Mouse (Mus musculus): ENCODE measurements around the gene Esrrg. TPM values are rescaled to one million over a fixed set of nuclear protein-coding genes. Genes with fewer than 3 reads are reported as not detected.

The Esrrg gene
- total and polyA plus RNA-seq, 2 experiments, result 1.1 to 4.2 TPM

DNA sequence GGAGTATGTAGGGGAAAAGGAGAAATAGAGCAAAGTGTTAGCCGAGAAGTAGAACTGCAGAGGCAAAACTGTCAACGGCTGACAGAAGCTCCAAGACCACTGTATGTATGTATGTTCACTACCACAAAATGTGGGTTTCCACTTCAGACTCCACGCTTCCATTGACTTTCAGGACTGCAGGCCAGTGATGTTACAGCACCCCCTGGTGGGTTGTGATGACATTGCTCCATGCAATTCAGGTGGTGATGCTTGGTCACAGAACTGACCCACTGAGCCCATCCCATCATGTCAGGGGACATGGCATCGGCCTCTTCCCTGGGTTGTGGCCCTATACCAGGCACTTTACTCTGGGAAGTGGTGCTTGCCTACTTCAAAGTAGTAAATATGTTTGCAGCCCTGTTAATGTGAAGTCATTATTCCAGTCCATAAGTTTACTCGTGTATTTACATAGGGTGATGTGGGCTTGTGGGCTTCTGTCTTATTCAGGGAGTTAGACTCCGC is 517.0 kb downstream of the Esrrg start:
- Histone ChIP-seq H3K4me3 (ENCODE audit: insufficient read depth, low read depth, low read length) (no peak overlapping the region), H3K9ac (ENCODE audit: low read depth, low read length) (no peak overlapping the region), H3K36me3 (ENCODE audit: control insufficient read depth, insufficient read depth, low read length) (no peaks in the 10 kb centered on the region), H3K27ac (replicated peaks; ENCODE audit: insufficient read depth, low read depth, low read length) (no peak overlapping the region), H3K4me1 (ENCODE audit: control insufficient read depth, insufficient read depth, low read length) (no peaks in the 10 kb centered on the region; the same call in 1 of the 2 replicates), H3K79me2 (ENCODE audit: control insufficient read depth, insufficient read depth, low read length) (no peaks in the 10 kb centered on the region), H3K27me3 (ENCODE audit: control insufficient read depth, insufficient read depth, low read length) (no peaks in the 10 kb centered on the region)
- no peak for DNase-seq (ENCODE audit: extremely low read depth, low read depth, low spot score)
- 81% methylated on average over 6 of the region's 6 CpGs for WGBS
- TF ChIP-seq CTCF (IDR thresholded peaks at IDR 0.05; ENCODE audit: low read depth, low read length) (peak; percentile 42; the same call in 1 of the 2 replicates), POLR2A (IDR thresholded peaks at IDR 0.05; ENCODE audit: extremely low read depth, insufficient read depth, low read length) (no peak)

DNA sequence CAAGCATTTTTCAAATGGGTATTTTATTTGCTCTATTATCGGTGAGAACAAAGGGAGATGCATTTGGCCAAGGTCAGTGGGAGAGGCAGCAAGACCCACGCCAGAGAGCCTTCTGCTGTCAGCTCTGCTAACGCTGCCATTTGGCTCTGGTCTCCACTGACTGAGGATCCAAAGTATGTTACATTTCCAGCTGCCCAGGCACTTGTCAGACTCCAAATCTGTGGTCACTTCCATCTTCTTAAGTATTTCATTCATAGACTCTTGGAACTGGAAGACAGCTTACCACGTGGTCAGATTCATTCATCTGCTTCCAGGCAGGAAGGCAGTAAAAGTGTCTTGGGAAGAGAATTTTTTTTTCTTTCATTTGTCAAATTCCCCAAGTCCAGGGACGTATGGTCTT is 527.5 kb downstream of the Esrrg start:
- Histone ChIP-seq H3K79me2 (ENCODE audit: control insufficient read depth, insufficient read depth, low read length) (no peaks in the 10 kb centered on the region), H3K9ac (ENCODE audit: low read depth, low read length) (no peak overlapping the region), H3K27me3 (ENCODE audit: control insufficient read depth, insufficient read depth, low read length) (no peaks in the 10 kb centered on the region), H3K27ac (replicated peaks; ENCODE audit: insufficient read depth, low read depth, low read length) (no peak overlapping the region), H3K4me1 (ENCODE audit: control insufficient read depth, insufficient read depth, low read length) (no peaks in the 10 kb centered on the region), H3K36me3 (ENCODE audit: control insufficient read depth, insufficient read depth, low read length) (no peaks in the 10 kb centered on the region), H3K4me3 (ENCODE audit: insufficient read depth, low read depth, low read length) (no peak overlapping the region)
- 53% methylated on average over 5 of the region's 5 CpGs for WGBS
- no peak for DNase-seq (ENCODE audit: extremely low read depth, low read depth, low spot score)
- TF ChIP-seq POLR2A (IDR thresholded peaks at IDR 0.05; ENCODE audit: extremely low read depth, insufficient read depth, low read length), result no peak
- TF ChIP-seq CTCF (IDR thresholded peaks at IDR 0.05; ENCODE audit: low read depth, low read length), result no peak

DNA sequence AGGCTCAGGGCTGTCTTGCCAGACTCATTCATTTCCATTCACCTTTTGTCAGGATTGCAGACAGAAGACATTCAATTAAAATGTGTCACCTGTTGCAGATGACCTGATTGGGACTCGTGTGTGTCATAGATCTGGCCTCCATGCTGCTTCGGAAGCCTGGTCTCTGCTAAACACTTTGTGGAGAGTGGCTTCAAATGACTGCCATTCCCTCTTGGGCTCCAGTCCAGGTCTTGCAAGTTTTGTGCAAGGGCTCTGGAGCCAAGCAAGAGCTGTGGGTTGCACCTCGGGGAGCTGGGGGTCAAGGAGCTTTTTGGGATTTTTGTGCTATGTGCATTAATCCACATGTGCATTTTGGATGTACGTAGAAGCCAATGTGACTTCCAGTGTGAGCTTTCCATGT is 530.9 kb downstream of the Esrrg start:
- Histone ChIP-seq H3K27me3 (ENCODE audit: control insufficient read depth, insufficient read depth, low read length) (no peaks in the 10 kb centered on the region), H3K9ac (ENCODE audit: low read depth, low read length) (no peak overlapping the region), H3K4me3 (ENCODE audit: insufficient read depth, low read depth, low read length) (no peak overlapping the region), H3K36me3 (ENCODE audit: control insufficient read depth, insufficient read depth, low read length) (no peaks in the 10 kb centered on the region), H3K27ac (replicated peaks; ENCODE audit: insufficient read depth, low read depth, low read length) (no peak overlapping the region), H3K79me2 (ENCODE audit: control insufficient read depth, insufficient read depth, low read length) (no peaks in the 10 kb centered on the region), H3K4me1 (ENCODE audit: control insufficient read depth, insufficient read depth, low read length) (no peaks in the 10 kb centered on the region)
- DNase-seq (ENCODE audit: extremely low read depth, low read depth, low spot score), result no peak
- 84% methylated on average over 4 of the region's 4 CpGs for WGBS
- TF ChIP-seq CTCF (IDR thresholded peaks at IDR 0.05; ENCODE audit: low read depth, low read length) (no peak), POLR2A (IDR thresholded peaks at IDR 0.05; ENCODE audit: extremely low read depth, insufficient read depth, low read length) (no peak)

DNA sequence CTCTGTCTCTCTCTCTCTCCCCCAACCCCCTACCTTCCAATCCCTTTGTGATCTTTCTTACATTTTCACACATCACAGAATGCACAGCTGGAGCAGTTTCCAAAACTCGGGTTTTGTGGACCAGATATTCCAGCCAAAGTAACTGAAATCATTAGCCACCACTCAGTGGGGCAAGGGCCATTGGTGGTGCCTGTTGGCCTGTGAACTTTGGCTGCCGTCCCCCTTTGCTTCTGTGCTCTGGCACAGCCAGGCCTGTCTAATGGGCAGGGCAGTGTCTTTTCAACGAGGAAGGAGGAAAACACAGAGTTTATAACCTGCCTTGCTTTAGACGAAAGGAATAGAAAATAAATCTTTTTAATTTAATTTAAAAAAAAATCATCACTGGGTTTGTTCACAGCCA is 531.6 kb downstream of the Esrrg start:
- peak; percentile 81 for DNase-seq (ENCODE audit: extremely low read depth, low read depth, low spot score)
- Histone ChIP-seq H3K36me3 (ENCODE audit: control insufficient read depth, insufficient read depth, low read length) (no peaks in the 10 kb centered on the region), H3K27ac (replicated peaks; ENCODE audit: insufficient read depth, low read depth, low read length) (no peak overlapping the region), H3K79me2 (ENCODE audit: control insufficient read depth, insufficient read depth, low read length) (no peaks in the 10 kb centered on the region), H3K4me1 (ENCODE audit: control insufficient read depth, insufficient read depth, low read length) (no peaks in the 10 kb centered on the region), H3K9ac (ENCODE audit: low read depth, low read length) (no peak overlapping the region), H3K4me3 (ENCODE audit: insufficient read depth, low read depth, low read length) (no peak overlapping the region), H3K27me3 (ENCODE audit: control insufficient read depth, insufficient read depth, low read length) (no peaks in the 10 kb centered on the region)
- 24% methylated on average over 4 of the region's 4 CpGs for WGBS
- TF ChIP-seq CTCF (IDR thresholded peaks at IDR 0.05; ENCODE audit: low read depth, low read length), result no peak
- TF ChIP-seq POLR2A (IDR thresholded peaks at IDR 0.05; ENCODE audit: extremely low read depth, insufficient read depth, low read length), result no peak

DNA sequence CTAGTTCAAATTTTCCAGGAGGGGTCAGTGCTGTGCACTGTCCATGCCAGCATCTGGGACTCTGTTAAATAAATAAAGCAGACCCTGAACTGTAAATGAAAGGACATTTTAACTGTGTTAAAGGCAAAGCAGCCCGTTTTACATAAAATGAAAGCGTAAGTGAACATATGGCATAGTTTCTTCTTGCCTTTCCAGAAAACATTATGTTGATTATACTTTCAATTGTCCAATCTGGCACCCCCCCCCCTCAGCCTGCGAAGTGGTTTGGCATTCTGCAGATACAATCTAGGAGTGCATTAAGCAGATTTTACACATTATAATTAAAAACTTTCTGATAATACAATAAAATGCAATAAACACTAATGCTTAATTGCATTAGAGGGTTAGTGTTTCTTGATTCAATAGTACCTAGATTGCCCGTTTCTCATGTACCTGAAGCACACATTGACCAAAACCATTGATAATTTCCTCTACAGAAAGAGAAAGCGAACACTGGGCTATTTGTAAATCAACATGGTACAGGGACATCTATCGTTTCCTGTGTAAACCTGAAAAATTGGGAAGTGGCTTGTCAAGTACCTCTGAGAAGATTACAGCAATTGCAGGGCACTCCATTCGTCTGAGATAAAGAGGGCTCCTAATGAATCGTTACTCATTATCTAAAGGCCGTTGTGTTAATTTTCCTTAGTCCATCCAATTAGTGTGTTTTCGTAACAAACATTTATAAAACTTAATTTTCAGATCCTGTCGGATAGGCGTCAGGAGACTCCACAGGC is 539.0 kb downstream of the Esrrg start:
- H3K36me3 ChIP-seq (ENCODE audit: control insufficient read depth, insufficient read depth, low read length), result no peaks in the 10 kb centered on the region
- DNase-seq (ENCODE audit: extremely low read depth, low read depth, low spot score), result no peak
- WGBS, result 78% methylated on average over 12 of the region's 12 CpGs
- no peaks in the 10 kb centered on the region for H3K27me3 ChIP-seq (ENCODE audit: control insufficient read depth, insufficient read depth, low read length)
- no peaks in the 10 kb centered on the region for H3K79me2 ChIP-seq (ENCODE audit: control insufficient read depth, insufficient read depth, low read length)
- H3K27ac ChIP-seq (replicated peaks; ENCODE audit: insufficient read depth, low read depth, low read length), result no peak overlapping the region
- H3K4me1 ChIP-seq (ENCODE audit: control insufficient read depth, insufficient read depth, low read length), result no peaks in the 10 kb centered on the region
- H3K9ac ChIP-seq (ENCODE audit: low read depth, low read length), result no peak overlapping the region
- no peak for TF ChIP-seq POLR2A (IDR thresholded peaks at IDR 0.05; ENCODE audit: extremely low read depth, insufficient read depth, low read length)
- H3K4me3 ChIP-seq (ENCODE audit: insufficient read depth, low read depth, low read length), result no peak overlapping the region

DNA sequence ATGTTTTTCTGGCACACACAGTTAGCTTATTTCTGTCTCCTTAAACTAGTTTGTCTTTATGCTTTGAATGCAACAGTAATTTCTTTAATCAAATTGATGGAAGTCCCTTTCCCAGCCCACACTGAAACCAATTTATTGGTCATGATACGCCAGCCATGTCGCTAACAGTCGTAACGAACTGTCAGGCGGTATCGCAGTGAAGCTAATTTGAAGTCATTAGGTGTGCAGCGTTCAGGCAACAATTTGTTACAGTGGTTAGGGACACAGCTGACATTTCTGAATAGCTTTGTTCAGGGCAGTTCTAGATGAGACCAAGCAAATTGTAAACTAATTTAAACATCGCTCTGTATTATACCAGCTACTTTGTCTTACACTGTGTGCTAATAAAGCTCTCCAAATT is 542.5 kb downstream of the Esrrg start:
- Histone ChIP-seq H3K79me2 (ENCODE audit: control insufficient read depth, insufficient read depth, low read length) (no peaks in the 10 kb centered on the region), H3K4me1 (ENCODE audit: control insufficient read depth, insufficient read depth, low read length) (no peaks in the 10 kb centered on the region), H3K9ac (ENCODE audit: low read depth, low read length) (no peak overlapping the region), H3K36me3 (ENCODE audit: control insufficient read depth, insufficient read depth, low read length) (no peaks in the 10 kb centered on the region), H3K27me3 (ENCODE audit: control insufficient read depth, insufficient read depth, low read length) (no peaks in the 10 kb centered on the region), H3K4me3 (ENCODE audit: insufficient read depth, low read depth, low read length) (no peak overlapping the region), H3K27ac (replicated peaks; ENCODE audit: insufficient read depth, low read depth, low read length) (no peak overlapping the region)
- TF ChIP-seq POLR2A (IDR thresholded peaks at IDR 0.05; ENCODE audit: extremely low read depth, insufficient read depth, low read length) (no peak), CTCF (IDR thresholded peaks at IDR 0.05; ENCODE audit: low read depth, low read length) (no peak)
- no peak for DNase-seq (ENCODE audit: extremely low read depth, low read depth, low spot score)
- 96% methylated on average over 8 of the region's 8 CpGs for WGBS

Measured in liver, adult 2 months (tissue).